Mouse (Mus musculus) spleen, adult 2 months (tissue): ENCODE measurements around the gene Figla. TPM values are rescaled to one million over a fixed set of nuclear protein-coding genes. Genes with fewer than 3 reads are reported as not detected.

ENCODE experiments used
- DNase-seq, 2 experiments: peaks; one replicate each; pipeline versions ENCODE4 v3.0.0 to v3.0.0-alpha.2; 2012 to 2021; ENCODE audit warnings: low spot score in 2 of 2, low read depth in 1 of 2
- H3K27ac ChIP-seq: fragments of 200-500 bp; 2 replicates; pipeline ENCODE4 v1.5.1; 2012; ENCODE audit warnings: low read length, inconsistent platforms; ENCODE audit not compliant: insufficient read depth
- H3K27me3 ChIP-seq: fragments of 200-500 bp; 2 replicates; pipeline ENCODE4 v1.6.1; 2012; ENCODE audit warnings: mild to moderate bottlenecking, moderate library complexity, low read length, inconsistent platforms; ENCODE audit not compliant: control insufficient read depth, insufficient read depth
- H3K36me3 ChIP-seq: fragments of 200-500 bp; 2 replicates; pipeline ENCODE4 v1.6.1; 2012; ENCODE audit warnings: mild to moderate bottlenecking, low read length, inconsistent platforms; ENCODE audit not compliant: control insufficient read depth, insufficient read depth
- H3K4me1 ChIP-seq: fragments of 200-500 bp; 2 replicates; pipeline ENCODE4 v1.6.1; 2011; ENCODE audit warnings: inconsistent platforms; ENCODE audit not compliant: control insufficient read depth, insufficient read depth, insufficient read length
- H3K4me3 ChIP-seq: fragments of 200-500 bp; 2 replicates; pipeline ENCODE4 v1.5.1; 2011; ENCODE audit warnings: mild to moderate bottlenecking, inconsistent platforms; ENCODE audit not compliant: insufficient read depth, insufficient read length; ENCODE audit errors: extremely low read depth
- CTCF ChIP-seq: fragments of 200-500 bp; IDR thresholded peaks from 2 replicates; pipeline ENCODE4 v1.5.1; 2011; ENCODE audit warnings: mild to moderate bottlenecking, inconsistent platforms; ENCODE audit not compliant: insufficient read depth, insufficient read length, insufficient replicate concordance; ENCODE audit errors: extremely low read depth
- POLR2A ChIP-seq: fragments of 200-500 bp; IDR thresholded peaks from 2 replicates; pipeline ENCODE4 v1.6.1; 2011; ENCODE audit warnings: low read depth, low read length, inconsistent platforms
- WGBS: fragments of 180-500 bp; shearing (Covaris S2); methylation state at CpG from one replicate; pipeline ENCODE4 v1.1.7; 2018; 5-methylcytosine and 5-hydroxymethylcytosine counted together
- polyA plus RNA-seq: library from polyadenylated mRNA; depleted of rRNA; stranded (reverse); fragments of >200 nt; gene quantifications from 2 replicates; pipeline ENCODE4 v1.2.3, GENCODE M21; 2012

Figla gene
- polyA plus RNA-seq, 1 experiment: not detected

- no peak for DNase-seq
- Histone ChIP-seq H3K36me3 (no peaks in the 10 kb centered on the region), H3K4me3 (no peak overlapping the region), H3K4me1 (no peaks in the 10 kb centered on the region), H3K27me3 (no peaks in the 10 kb centered on the region), H3K27ac (no peak overlapping the region)
- 88% methylated on average over 5 of the region's 5 CpGs for WGBS
- no peak for TF ChIP-seq POLR2A
- TF ChIP-seq CTCF: no peak
Measured at GRCm38 (mm10) chr6:86048509-86048908, 32.5 kb downstream of the Figla start.

- DNase-seq: no peak
- Histone ChIP-seq H3K36me3 (no peaks in the 10 kb centered on the region), H3K27me3 (no peaks in the 10 kb centered on the region), H3K4me1 (no peaks in the 10 kb centered on the region), H3K27ac (no peak overlapping the region), H3K4me3 (no peak overlapping the region)
- WGBS: 74% methylated on average over 6 of the region's 6 CpGs
- TF ChIP-seq CTCF (no peak), POLR2A (no peak)
Measured at GRCm38 (mm10) chr6:86050586-86051268, 34.8 kb downstream of the Figla start.

GRCm38 (mm10) chr6:86052032-86052459, 36.1 kb downstream of the Figla start:
- no peak for DNase-seq
- Histone ChIP-seq H3K27ac (no peak overlapping the region), H3K36me3 (no peaks in the 10 kb centered on the region), H3K27me3 (no peaks in the 10 kb centered on the region), H3K4me1 (no peaks in the 10 kb centered on the region), H3K4me3 (no peak overlapping the region)
- TF ChIP-seq POLR2A: no peak
- TF ChIP-seq CTCF: no peak
- 41% methylated on average over 7 of the region's 7 CpGs for WGBS

GRCm38 (mm10) chr6:86052556-86052955, 36.6 kb downstream of the Figla start:
- Histone ChIP-seq H3K36me3 (no peaks in the 10 kb centered on the region), H3K27ac (no peak overlapping the region), H3K4me1 (no peaks in the 10 kb centered on the region), H3K27me3 (no peaks in the 10 kb centered on the region), H3K4me3 (no peak overlapping the region)
- 51% methylated on average over 4 of the region's 4 CpGs for WGBS
- DNase-seq: no peak
- TF ChIP-seq CTCF (no peak), POLR2A (no peak)

GRCm38 (mm10) chr6:86053099-86053498, 37.1 kb downstream of the Figla start:
- WGBS: 63% methylated on average over 4 of the region's 4 CpGs
- no peak for TF ChIP-seq POLR2A

GRCm38 (mm10) chr6:86053594-86053993, 37.6 kb downstream of the Figla start:
- Histone ChIP-seq H3K27me3 (no peaks in the 10 kb centered on the region), H3K4me3 (no peak overlapping the region), H3K36me3 (no peaks in the 10 kb centered on the region), H3K27ac (no peak overlapping the region), H3K4me1 (no peaks in the 10 kb centered on the region)
- TF ChIP-seq CTCF: no peak
- no peak for TF ChIP-seq POLR2A
- 74% methylated on average over 5 of the region's 5 CpGs for WGBS
- no peak for DNase-seq

More at GRCm38 (mm10) chr6:86053099-86053498, 37.1 kb downstream of the Figla start:
- Histone ChIP-seq H3K36me3 (no peaks in the 10 kb centered on the region), H3K27ac (no peak overlapping the region), H3K4me3 (no peak overlapping the region), H3K27me3 (no peaks in the 10 kb centered on the region), H3K4me1 (no peaks in the 10 kb centered on the region)
- no peak for DNase-seq

- TF ChIP-seq POLR2A: no peak
- Histone ChIP-seq H3K4me3 (no peak overlapping the region), H3K36me3 (no peaks in the 10 kb centered on the region), H3K27me3 (no peaks in the 10 kb centered on the region), H3K27ac (no peak overlapping the region), H3K4me1 (no peaks in the 10 kb centered on the region)
- 0% methylated on average over 1 of the region's 1 CpGs for WGBS
- DNase-seq: no peak
Measured at GRCm38 (mm10) chr6:86058475-86058874, 42.5 kb downstream of the Figla start.
